Mouse (Mus musculus): ENCODE measurements at regions not wholly inside any gene's neighbourhood (a gene's known extent, or its start where the extent isn't known, plus 50 kb on each side); places are given as distances from the start of the nearest gene placed in this dataset.

DNA sequence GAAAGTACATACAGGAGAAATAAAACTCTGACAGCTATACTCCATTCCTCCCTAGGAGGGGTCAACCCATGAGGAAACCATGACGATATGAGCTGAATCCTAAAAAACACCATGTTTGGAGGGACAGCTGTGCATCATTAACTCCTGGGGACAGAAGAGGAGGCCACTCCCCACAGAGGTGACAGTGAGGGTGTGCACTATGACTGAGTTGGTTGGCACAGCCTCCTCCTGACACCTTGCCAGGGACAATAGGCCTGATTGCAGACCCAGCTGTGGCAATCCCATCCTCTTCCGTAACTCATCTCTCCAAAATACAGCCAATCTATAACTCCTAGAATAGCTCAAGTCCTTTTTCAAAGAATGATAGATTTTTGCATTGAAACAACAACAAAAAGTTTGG, 112.0 kb downstream of the Rbm43 start:
- DNase-seq: no peak

DNA sequence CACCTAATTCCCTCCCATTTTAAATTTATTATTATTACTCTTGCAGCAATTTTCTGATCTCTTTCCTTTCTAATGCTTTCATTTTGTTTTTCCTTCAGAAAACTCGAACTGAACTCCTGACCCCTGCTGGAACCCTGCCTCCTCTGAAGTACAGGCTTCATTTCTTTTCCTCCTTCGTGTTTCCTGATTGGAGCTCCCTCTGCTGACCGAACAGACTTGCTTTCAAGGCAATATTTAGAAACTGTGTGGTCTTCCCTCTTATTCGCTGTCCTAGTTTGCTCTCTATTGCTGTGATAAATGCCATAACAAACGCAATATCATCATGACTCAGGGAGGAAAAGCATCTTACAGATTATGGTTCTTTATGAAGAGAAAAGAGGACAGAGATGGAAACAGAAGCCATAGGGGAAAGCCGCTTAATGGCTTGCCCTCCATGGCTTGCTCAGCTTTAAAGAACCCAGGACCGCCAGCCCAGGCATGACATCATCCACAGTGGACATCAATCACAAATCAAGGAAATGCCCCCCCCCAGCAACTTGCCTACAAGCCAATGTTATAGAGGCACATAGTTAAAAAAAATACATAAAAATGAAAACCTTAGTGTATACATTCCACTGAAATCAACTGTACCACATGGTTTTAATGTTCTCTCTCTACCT, 104.5 kb downstream of the Rbm43 start:
- DNase-seq: peak; percentile 76 to 86

- DNase-seq: no peak
These were observed 103.8 kb downstream of the Rbm43 start for GRCm38 (mm10) chr2:51830965-51831720.

DNA sequence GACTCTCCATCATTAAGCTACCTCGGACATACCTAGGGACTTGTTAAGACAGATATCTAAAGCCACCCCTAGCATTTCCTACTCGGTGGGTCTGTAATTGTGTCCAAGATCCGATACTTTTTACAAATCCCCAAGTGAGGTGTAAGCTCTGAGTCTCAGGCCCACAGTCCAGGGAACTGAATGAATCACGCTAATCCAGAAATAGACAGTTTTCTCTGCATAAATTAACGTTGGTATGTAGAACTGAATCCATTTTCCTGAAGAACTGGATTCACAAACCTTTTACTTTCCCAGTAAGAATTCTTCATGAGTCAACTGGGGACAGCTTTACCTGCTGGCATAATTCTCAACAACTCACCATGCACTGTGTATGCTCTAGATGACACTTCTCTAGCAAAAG, 97.1 kb downstream of the Rbm43 start:
- DNase-seq: no peak

DNA sequence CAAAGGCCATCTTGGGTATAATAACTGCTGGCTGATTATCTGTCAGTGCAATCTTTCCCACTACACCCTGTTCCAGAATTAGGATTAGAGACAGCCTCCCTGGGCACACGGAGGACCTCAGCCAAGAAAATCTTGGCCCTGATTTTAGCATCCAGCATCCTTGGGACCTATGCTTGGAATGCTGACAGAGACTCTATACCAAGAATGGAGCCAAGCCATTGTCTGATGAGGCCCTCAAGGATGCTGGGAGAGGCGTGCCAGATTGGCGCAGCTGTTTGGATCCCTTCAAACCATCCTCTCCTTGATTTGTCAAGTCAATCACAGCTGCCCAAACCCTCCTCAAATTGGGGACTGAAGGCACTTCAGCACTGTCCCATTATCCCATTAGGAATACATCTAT, 94.2 kb downstream of the Rbm43 start:
- peak; percentile 57 to 74 for DNase-seq

DNA sequence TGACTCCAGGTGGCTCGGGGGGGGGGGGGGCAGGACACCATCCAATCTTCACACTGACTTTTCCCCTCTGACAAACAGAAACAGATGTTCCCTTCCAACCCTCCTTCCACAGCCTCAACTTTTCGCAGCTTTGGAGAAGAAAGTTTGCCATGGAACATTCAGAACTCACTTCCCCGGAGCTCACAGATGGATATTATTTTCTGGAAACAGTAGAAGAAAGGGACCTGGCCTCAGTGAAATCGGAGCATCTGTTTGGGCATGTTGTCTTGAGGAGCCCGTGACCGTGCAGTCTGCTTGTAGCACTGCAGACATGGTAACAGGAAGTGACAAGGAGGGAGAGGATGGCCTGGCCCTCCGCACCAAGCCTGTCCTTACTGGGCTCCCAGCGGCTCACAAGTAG, 90.1 kb downstream of the Rbm43 start:
- DNase-seq: no peak

- DNase-seq: no peak
These were observed 87.4 kb downstream of the Rbm43 start for GRCm38 (mm10) chr2:51847556-51847955.

GRCm38 (mm10) chr2:51847964-51848363, 87.0 kb downstream of the Rbm43 start:
- no peak for DNase-seq

DNA sequence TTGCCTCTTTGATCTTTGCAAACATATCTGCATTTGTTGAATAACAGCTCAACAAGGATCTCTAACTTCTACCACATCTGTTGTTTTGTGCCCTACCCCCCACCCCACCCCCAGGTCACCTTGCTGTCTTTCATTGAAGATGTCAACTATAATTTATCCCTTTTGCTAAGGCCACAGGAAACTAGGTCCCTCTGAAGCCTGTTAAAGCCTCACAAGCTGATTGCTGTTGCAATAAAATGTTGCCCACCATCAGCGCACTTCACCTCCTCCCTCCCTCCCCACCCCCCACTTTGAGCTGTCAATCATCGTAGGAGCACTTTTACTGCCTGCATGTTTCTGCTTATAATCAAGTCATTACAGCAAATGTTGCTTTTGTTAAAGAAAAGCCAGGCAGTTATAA, 86.5 kb downstream of the Rbm43 start:
- no peak for DNase-seq

GRCm38 (mm10) chr2:51850581-51850980, 84.4 kb downstream of the Rbm43 start:
- DNase-seq: no peak

- DNase-seq: no peak
These were observed 83.3 kb downstream of the Rbm43 start for GRCm38 (mm10) chr2:51851711-51852110.

GRCm38 (mm10) chr2:51857226-51857625, 77.7 kb downstream of the Rbm43 start:
- no peak for DNase-seq

DNA sequence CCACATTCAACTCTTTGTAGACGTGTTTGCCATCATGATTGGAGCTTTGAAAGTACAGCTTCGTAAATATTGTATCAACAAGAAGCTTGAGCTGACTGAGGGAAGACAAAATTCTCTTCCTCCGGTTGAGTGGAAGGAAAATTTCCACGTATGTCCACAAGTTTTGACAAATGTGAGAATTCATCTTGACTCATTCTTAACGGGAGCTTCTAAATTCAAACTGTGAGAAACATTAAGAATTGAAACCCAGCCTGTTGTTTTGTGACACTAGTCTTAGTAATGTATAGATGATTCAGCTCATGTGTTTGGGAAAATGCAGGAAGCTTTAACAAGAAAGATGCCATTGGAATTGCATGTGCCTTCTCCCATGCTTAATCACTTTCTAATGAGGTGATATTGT, 68.9 kb downstream of the Rbm43 start:
- no peak for DNase-seq

- DNase-seq: no peak
These were observed 66.0 kb downstream of the Rbm43 start for GRCm38 (mm10) chr2:51868878-51869510.

GRCm38 (mm10) chr2:51871571-51871970, 63.4 kb downstream of the Rbm43 start:
- DNase-seq: no peak

Measured in cerebellum, postnatal 14 days (tissue).